Mouse (Mus musculus) liver, embryonic 11.5 days (tissue): ENCODE measurements around the gene Smarcad1. TPM values are rescaled to one million over a fixed set of nuclear protein-coding genes. Genes with fewer than 3 reads are reported as not detected.
"Not testable (repeated sequence)": the region's sequence is repeated elsewhere in the genome, so short reads cannot be mapped to it uniquely, and the experiment has no call there.

Experiments
- ATAC-seq: fragments of 200-750 bp; cut with Nextera tagmentation; replicated peaks from 2 replicates; pipeline ENCODE4 v1.8.0; 2017; ENCODE audit warnings: moderate number of reproducible peaks, mild to moderate bottlenecking, moderate TSS enrichment, moderate library complexity; ENCODE audit not compliant: low FRiP score
- DNase-seq: peaks from one replicate; pipeline ENCODE4 v3.0.0-alpha.2; 2017; ENCODE audit warnings: low spot score
- H3K27ac ChIP-seq: fragments of 300-500 bp; sonication (generic); 2 replicates; pipeline ENCODE4 v1.5.1; 2014; ENCODE audit warnings: mild to moderate bottlenecking, low read depth, low read length, control low read depth
- H3K27me3 ChIP-seq: fragments of 300-500 bp; sonication (generic); replicated peaks from 2 replicates; pipeline ENCODE4 v1.6.1; 2014; ENCODE audit warnings: low read length, mixed read lengths; ENCODE audit not compliant: control insufficient read depth, insufficient read depth
- H3K36me3 ChIP-seq: fragments of 300-500 bp; sonication (generic); 2 replicates; pipeline ENCODE4 v1.6.1; 2014; ENCODE audit warnings: mild to moderate bottlenecking, low read length, moderate library complexity, mixed read lengths; ENCODE audit not compliant: control insufficient read depth, insufficient read depth
- H3K4me1 ChIP-seq: fragments of 300-500 bp; sonication (generic); replicated peaks from 2 replicates; pipeline ENCODE4 v1.6.1; 2014; ENCODE audit warnings: low read length, mixed read lengths; ENCODE audit not compliant: control insufficient read depth, insufficient read depth
- H3K4me2 ChIP-seq: fragments of 300-500 bp; sonication (generic); 2 replicates; pipeline ENCODE4 v1.6.1; 2014; ENCODE audit warnings: mild to moderate bottlenecking, control low read depth, moderate library complexity
- H3K4me3 ChIP-seq: fragments of 300-500 bp; sonication (generic); 2 replicates; pipeline ENCODE4 v1.5.1; 2014; ENCODE audit warnings: low read depth, low read length, control low read depth
- H3K9ac ChIP-seq: fragments of 300-500 bp; sonication (generic); 2 replicates; pipeline ENCODE4 v1.6.1; 2014; ENCODE audit warnings: low read depth, low read length, control low read depth
- H3K9me3 ChIP-seq: fragments of 300-500 bp; sonication (generic); 2 replicates; pipeline ENCODE4 v1.6.1; 2016; ENCODE audit warnings: low read length, inconsistent platforms, mixed read lengths; ENCODE audit not compliant: control insufficient read depth
- WGBS: fragments of 180-500 bp; shearing (Covaris S2); extraction: QIAGEN DNeasy Blood & Tissue Kit; methylation state at CpG from one replicate; pipeline ENCODE4 v1.1.7; 2014; 5-methylcytosine and 5-hydroxymethylcytosine counted together
- polyA plus RNA-seq: library from polyadenylated mRNA; unstranded; fragments of >200 nt; fragmentation: Nextera tagmentation; extraction: Ambion mirVana; gene quantifications from 2 replicates; pipeline ENCODE4 v1.2.1, GENCODE M21; 2014

Smarcad1 gene
- 49.5 and 52.2 TPM in 2 replicates for polyA plus RNA-seq

DNA sequence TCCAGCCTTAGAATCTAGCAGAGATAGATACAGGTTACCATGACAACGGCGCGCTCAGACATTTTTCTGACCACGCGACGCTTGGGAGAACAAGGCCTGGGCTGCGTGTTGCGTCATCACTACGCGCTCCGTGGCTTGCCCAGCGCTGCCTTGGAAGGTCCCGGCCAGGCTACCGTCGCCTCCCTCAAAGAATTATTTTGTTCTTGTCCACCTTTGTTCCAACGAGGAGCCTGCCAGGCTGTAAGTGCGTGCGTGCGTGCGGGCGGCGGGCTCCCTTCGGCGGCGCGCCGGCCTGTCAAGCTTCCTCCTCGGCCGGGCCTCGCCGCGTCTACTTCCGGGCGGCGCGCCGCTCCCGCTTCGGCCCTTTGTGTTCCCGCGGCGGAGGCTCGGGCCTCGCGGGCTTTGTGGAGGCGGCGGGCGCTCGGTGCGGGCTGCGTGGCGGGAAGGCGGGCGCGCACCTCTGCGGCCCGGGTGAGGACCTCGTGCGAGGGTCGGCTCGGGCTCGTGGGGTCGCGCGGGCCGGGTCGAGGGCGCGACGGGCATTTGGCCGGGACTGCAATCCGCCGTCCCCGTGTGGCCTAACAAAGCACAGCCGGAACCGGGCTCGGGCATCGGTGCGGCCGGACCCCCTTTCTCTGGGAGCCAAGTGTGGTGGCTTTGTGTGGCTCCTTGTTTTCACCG, at the start of gene Smarcad1:
Smarcad1 (plus strand) TSS at position 93 of the 681 bp plus-strand sequence.
- WGBS, result under 1% methylated on average over 80 of the region's 81 CpGs
- peak within 1 kb of the TSS; percentile 82 for H3K4me3 ChIP-seq

DNA sequence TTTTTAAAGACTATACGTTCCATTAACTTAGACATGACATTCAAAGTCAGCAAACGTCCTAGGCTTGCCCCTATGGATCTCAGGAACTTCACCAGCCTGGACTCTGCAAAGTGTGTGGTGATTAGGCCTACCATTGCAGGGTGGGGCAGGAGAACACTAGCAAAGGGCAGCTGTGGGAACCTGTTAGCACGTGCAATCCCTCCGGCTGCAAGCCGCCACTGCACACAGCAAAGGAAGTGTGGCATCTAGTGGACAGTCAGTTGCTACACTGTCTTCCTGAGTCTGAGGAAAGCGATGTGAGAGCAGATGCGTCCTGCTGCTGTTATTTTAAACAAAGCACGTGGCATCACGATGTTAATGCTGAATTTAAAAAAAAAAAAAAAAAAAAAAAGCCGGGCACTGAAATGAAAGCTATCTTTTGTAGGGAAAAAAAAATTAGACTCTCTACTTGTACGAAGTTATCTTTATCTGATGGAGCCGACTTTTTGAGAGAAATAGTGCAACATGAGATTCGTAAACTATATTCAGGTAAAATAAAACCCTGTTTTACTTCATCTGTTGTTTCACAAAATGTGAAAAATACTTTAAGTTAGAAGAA, 45.5 kb upstream of the Smarcad1 start:
- Histone ChIP-seq H3K27ac (no peak overlapping the region), H3K4me1 (no peaks in the 10 kb centered on the region), H3K27me3 (no peaks in the 10 kb centered on the region), H3K4me3 (no peak overlapping the region), H3K4me2 (no peak overlapping the region), H3K36me3 (no peaks in the 10 kb centered on the region), H3K9ac (no peak overlapping the region), H3K9me3 (no peaks in the 10 kb centered on the region)
- ATAC-seq (no peak), DNase-seq (no peak)
- WGBS, result 42% methylated on average over 13 of the region's 13 CpGs

More for the DNA sequence above, at the start of gene Smarcad1:
- Histone ChIP-seq H3K4me2 (peak within 1 kb of the TSS; percentile 69), H3K9ac (peak within 1 kb of the TSS; percentile 94), H3K36me3 (peaks cover 17% of the 10 kb centered on the region), H3K27ac (peak within 1 kb of the TSS; percentile 83), H3K27me3 (no peaks in the 10 kb centered on the region), H3K9me3 (no peaks in the 10 kb centered on the region), H3K4me1 (no peaks in the 10 kb centered on the region)
- ATAC-seq, result peak; percentile 90
- DNase-seq, result peak; percentile 86

- Histone ChIP-seq H3K4me2 (no peak overlapping the region), H3K36me3 (no peaks in the 10 kb centered on the region), H3K27me3 (no peaks in the 10 kb centered on the region), H3K9me3 (no peaks in the 10 kb centered on the region), H3K4me1 (no peaks in the 10 kb centered on the region), H3K4me3 (no peak overlapping the region), H3K9ac (no peak overlapping the region), H3K27ac (no peak overlapping the region)
- ATAC-seq, result no peak
- WGBS, result 83% methylated on average over 2 of the region's 2 CpGs
- no peak for DNase-seq
These were observed 44.6 kb upstream of the Smarcad1 start for GRCm38 (mm10) chr6:64997805-64998204.

GRCm38 (mm10) chr6:65000757-65001156, 41.6 kb upstream of the Smarcad1 start:
- H3K27me3 ChIP-seq, H3K27ac ChIP-seq, H3K9ac ChIP-seq, H3K4me3 ChIP-seq, H3K36me3 ChIP-seq, H3K4me2 ChIP-seq, H3K4me1 ChIP-seq, DNase-seq, ATAC-seq, H3K9me3 ChIP-seq: not testable (repeated sequence)
- 71% methylated on average over 5 of the region's 5 CpGs for WGBS

DNA sequence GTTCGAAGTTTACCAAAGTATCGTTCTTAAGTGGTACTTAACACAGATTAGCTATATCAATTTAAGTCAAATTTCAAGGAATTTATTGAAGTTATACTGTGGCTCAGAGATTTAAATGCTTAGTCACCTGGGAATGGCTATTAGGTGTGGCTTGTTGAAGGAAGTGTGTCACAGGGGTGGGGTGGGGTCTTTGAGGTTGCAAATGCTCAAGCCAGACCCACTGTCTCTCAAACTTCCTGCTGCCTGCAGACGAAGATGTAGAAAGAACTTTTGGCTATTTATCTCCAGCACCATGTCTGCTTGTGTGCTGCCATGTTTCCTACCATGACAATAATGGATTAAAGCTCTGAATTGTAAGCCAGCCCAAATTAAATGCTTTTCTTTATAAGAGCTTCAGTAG, 40.2 kb upstream of the Smarcad1 start:
- Histone ChIP-seq H3K4me2 (no peak overlapping the region), H3K4me3 (no peak overlapping the region), H3K9me3 (no peaks in the 10 kb centered on the region), H3K9ac (no peak overlapping the region), H3K4me1 (no peaks in the 10 kb centered on the region), H3K27me3 (no peaks in the 10 kb centered on the region), H3K36me3 (no peaks in the 10 kb centered on the region), H3K27ac (no peak overlapping the region)
- 67% methylated on average over 3 of the region's 3 CpGs for WGBS
- DNase-seq, result no peak
- ATAC-seq, result no peak

DNA sequence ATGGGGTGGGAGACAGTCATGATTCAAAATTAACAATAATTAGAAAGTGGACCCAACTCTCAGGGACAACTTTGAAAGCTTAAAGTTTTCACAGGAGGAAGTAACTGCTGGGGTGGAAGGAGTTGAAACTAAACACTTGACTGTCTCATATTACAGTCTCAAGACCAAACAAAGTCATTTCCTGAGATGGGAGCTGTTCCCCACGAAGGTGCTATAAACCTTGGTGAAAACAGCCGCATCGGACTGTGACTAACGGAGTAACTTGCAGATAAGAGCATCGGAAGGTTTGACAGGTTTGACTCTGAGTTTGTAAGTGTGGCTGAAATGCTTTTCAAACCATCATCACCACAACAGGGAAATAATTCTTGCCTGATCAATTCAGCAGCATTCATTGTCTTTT, 33.5 kb upstream of the Smarcad1 start:
- Histone ChIP-seq H3K27me3 (no peaks in the 10 kb centered on the region), H3K27ac (no peak overlapping the region), H3K36me3 (no peaks in the 10 kb centered on the region), H3K4me3 (no peak overlapping the region), H3K4me1 (no peaks in the 10 kb centered on the region), H3K4me2 (no peak overlapping the region), H3K9me3 (no peaks in the 10 kb centered on the region), H3K9ac (no peak overlapping the region)
- no peak for ATAC-seq
- no peak for DNase-seq
- 28% methylated on average over 5 of the region's 5 CpGs for WGBS

DNA sequence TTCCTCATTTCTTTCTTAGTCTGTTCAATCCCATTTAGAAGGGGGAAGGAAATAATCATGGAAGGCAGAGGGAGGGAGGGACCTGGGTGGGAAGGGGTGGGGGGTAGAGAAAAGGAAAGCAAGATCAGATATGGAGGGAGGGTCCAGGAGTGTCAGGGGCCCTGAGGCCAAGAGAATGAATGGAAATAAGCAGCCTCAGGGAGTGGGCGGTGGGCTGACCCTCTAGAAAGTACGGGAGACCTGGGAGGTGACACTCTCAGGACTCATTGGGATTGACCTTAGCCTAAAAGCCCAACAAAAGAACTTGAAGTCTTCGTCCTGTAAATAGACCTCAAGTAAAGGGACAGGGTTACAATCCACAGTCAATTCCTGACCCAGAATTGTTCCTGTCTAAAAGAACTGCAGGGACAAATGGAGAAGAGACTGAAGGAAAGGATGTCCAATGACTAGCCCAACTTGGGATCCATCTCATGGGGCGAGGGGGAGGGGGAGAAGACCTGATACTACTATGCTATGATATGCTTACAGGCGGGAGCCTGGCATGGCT, 30.9 kb upstream of the Smarcad1 start:
- Histone ChIP-seq H3K36me3 (no peaks in the 10 kb centered on the region), H3K27me3 (no peaks in the 10 kb centered on the region), H3K4me2 (no peak overlapping the region), H3K9me3 (no peaks in the 10 kb centered on the region), H3K4me3 (no peak overlapping the region), H3K9ac (no peak overlapping the region), H3K27ac (no peak overlapping the region), H3K4me1 (no peaks in the 10 kb centered on the region)
- DNase-seq, result no peak
- WGBS, result 82% methylated on average over 5 of the region's 5 CpGs
- ATAC-seq, result no peak

DNA sequence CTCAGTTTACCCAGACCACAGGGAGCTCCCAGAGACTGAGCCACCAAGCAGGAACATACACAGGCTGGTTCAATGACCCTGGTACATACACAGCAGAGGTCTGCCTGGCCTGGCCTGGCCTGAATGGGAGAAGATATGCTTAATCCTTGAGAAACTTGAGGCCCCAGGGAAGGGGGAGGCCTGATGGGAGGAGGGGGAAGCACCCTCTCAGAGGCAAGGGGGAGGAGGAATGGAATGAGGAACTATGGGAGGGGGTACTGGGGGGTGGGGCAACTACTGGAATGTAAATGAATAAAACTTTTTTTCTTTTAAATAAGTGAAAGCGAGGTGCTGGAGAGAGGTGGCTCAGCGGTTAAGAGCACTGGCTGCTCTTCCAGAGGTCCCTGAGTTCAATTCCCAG, 30.2 kb upstream of the Smarcad1 start:
- H3K9me3 ChIP-seq, result no peaks in the 10 kb centered on the region

DNA sequence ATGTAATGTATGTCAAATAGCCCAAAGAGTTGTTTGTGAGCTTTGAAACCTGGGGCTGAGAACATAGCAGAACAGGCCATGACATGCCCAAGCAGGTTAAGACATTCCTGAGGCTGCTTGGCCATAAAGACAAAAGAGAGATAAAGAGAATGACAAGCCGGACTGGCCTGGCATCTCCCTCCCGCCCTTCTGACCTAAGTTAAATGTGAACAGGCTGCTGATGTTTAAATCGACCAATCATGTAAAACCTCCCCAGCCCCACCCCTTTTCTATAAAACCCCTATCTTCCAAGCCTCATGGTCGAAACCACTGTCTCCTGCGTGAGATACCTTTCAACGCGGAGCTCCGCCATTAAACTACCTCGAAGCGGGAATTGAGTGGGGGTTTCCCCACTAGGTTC, 24.8 kb upstream of the Smarcad1 start:
- no peak overlapping the region for H3K4me3 ChIP-seq
- H3K9me3 ChIP-seq, result no peaks in the 10 kb centered on the region
- no peak overlapping the region for H3K4me2 ChIP-seq
- H3K36me3 ChIP-seq, result no peaks in the 10 kb centered on the region
- no peak for ATAC-seq
- WGBS, result 85% methylated on average over 10 of the region's 10 CpGs
- H3K9ac ChIP-seq, result no peak overlapping the region
- no peak overlapping the region for H3K27ac ChIP-seq
- no peaks in the 10 kb centered on the region for H3K4me1 ChIP-seq
- no peaks in the 10 kb centered on the region for H3K27me3 ChIP-seq
- DNase-seq, result no peak

More for the DNA sequence above, 30.2 kb upstream of the Smarcad1 start:
- ATAC-seq (no peak), DNase-seq (no peak)
- no peaks in the 10 kb centered on the region for H3K4me1 ChIP-seq
- H3K4me3 ChIP-seq, result no peak overlapping the region
- H3K9ac ChIP-seq, result no peak overlapping the region
- no peak overlapping the region for H3K27ac ChIP-seq
- WGBS, result 83% methylated on average over 2 of the region's 2 CpGs
- H3K4me2 ChIP-seq, result no peak overlapping the region
- H3K27me3 ChIP-seq, result no peaks in the 10 kb centered on the region
- H3K36me3 ChIP-seq, result no peaks in the 10 kb centered on the region
